Mouse (Mus musculus) limb, embryonic 14.5 days (tissue): ENCODE measurements around the gene Eln. TPM values are rescaled to one million over a fixed set of nuclear protein-coding genes. Genes with fewer than 3 reads are reported as not detected.

ENCODE experiments used
- ATAC-seq: fragments of 200-750 bp; cut with Nextera tagmentation; 2 replicates; pipeline ENCODE4 v1.8.0; 2017; ENCODE audit warnings: low read depth, moderate number of reproducible peaks, moderate TSS enrichment; ENCODE audit not compliant: low FRiP score
- DNase-seq: peaks from one replicate; pipeline ENCODE4 v3.0.0-alpha.2; 2015; ENCODE audit warnings: low spot score
- H3K27ac ChIP-seq: fragments of 300-500 bp; sonication (generic); replicated peaks from 2 replicates; pipeline ENCODE4 v1.5.1; 2014; ENCODE audit warnings: low read depth, mild to moderate bottlenecking, low read length, moderate library complexity, mixed read lengths
- H3K27me3 ChIP-seq: fragments of 300-500 bp; sonication (generic); 2 replicates; pipeline ENCODE4 v1.6.1; 2014; ENCODE audit warnings: low read length, mixed read lengths; ENCODE audit not compliant: control insufficient read depth, insufficient read depth
- H3K36me3 ChIP-seq: fragments of 300-500 bp; sonication (generic); 2 replicates; pipeline ENCODE4 v1.6.1; 2014; ENCODE audit warnings: mild to moderate bottlenecking, low read length, moderate library complexity, mixed read lengths; ENCODE audit not compliant: control insufficient read depth, insufficient read depth
- H3K4me1 ChIP-seq: fragments of 300-500 bp; sonication (generic); 2 replicates; pipeline ENCODE4 v1.6.1; 2014; ENCODE audit warnings: antibody characterized with exemption, low read length, mixed read lengths; ENCODE audit not compliant: control insufficient read depth, insufficient read depth
- H3K4me2 ChIP-seq: fragments of 300-500 bp; sonication (generic); replicated peaks from 2 replicates; pipeline ENCODE4 v1.6.1; 2014; ENCODE audit warnings: low read depth, mild to moderate bottlenecking, low read length, moderate library complexity; ENCODE audit not compliant: severe bottlenecking
- H3K4me3 ChIP-seq: fragments of 300-500 bp; sonication (generic); replicated peaks from 2 replicates; pipeline ENCODE4 v1.5.1; 2014; ENCODE audit warnings: low read length
- H3K9ac ChIP-seq: fragments of 300-500 bp; sonication (generic); 2 replicates; pipeline ENCODE4 v1.6.1; 2014; ENCODE audit warnings: mild to moderate bottlenecking, low read depth, low read length, moderate library complexity; ENCODE audit not compliant: severe bottlenecking
- H3K9me3 ChIP-seq: fragments of 300-500 bp; sonication (generic); 2 replicates; pipeline ENCODE4 v1.6.1; 2016; ENCODE audit warnings: low read length; ENCODE audit not compliant: control insufficient read depth
- POLR2A ChIP-seq: fragments of 200-500 bp; IDR thresholded peaks from 2 replicates; pipeline ENCODE4 v1.8.0; 2012; ENCODE audit warnings: inconsistent platforms, mild to moderate bottlenecking, moderate library complexity, borderline replicate concordance; ENCODE audit not compliant: insufficient read depth, insufficient read length; ENCODE audit errors: extremely low read depth
- WGBS: fragments of 180-500 bp; shearing (Covaris S2); extraction: QIAGEN DNeasy Blood & Tissue Kit; methylation state at CpG from one replicate; pipeline ENCODE4 v1.1.7; 2014; 5-methylcytosine and 5-hydroxymethylcytosine counted together
- polyA plus RNA-seq, 2 experiments: library from polyadenylated mRNA; depleted of rRNA in 1 of 2; stranded (reverse) in 1 of 2; unstranded in 1 of 2; fragments of >200 nt; fragmentation: Nextera tagmentation in 1 of 2; extraction: Ambion mirVana in 1 of 2; gene quantifications; 2 replicates each; pipeline versions ENCODE4 v1.2.1 to v1.2.3; 2012 to 2014

The Eln gene
- polyA plus RNA-seq, 2 experiments = 121 to 249 TPM

GRCm38 (mm10) chr5:134672611-134673010, 74.5 kb downstream of the Eln start:
- 89% methylated on average over 6 of the region's 6 CpGs for WGBS
- Histone ChIP-seq H3K36me3 (peaks cover 41% of the 10 kb centered on the region), H3K9ac (no peak overlapping the region), H3K4me2 (no peak overlapping the region), H3K4me1 (peaks cover 14% of the 10 kb centered on the region), H3K4me3 (no peak overlapping the region), H3K9me3 (no peaks in the 10 kb centered on the region), H3K27me3 (no peaks in the 10 kb centered on the region), H3K27ac (no peak overlapping the region)
- TF ChIP-seq POLR2A = no peak
- ATAC-seq (no peak), DNase-seq (no peak)

GRCm38 (mm10) chr5:134672198-134672516, 75.0 kb downstream of the Eln start:
- H3K4me1 ChIP-seq = peaks cover 14% of the 10 kb centered on the region
- H3K4me3 ChIP-seq = no peak overlapping the region
- TF ChIP-seq POLR2A = no peak
- H3K27ac ChIP-seq = no peak overlapping the region
- DNase-seq = no peak
- H3K36me3 ChIP-seq = peaks cover 46% of the 10 kb centered on the region
- 82% methylated on average over 1 of the region's 1 CpGs for WGBS
- ATAC-seq = no peak
- no peak overlapping the region for H3K4me2 ChIP-seq
- H3K27me3 ChIP-seq = no peaks in the 10 kb centered on the region
- H3K9me3 ChIP-seq = no peaks in the 10 kb centered on the region
- no peak overlapping the region for H3K9ac ChIP-seq

DNA sequence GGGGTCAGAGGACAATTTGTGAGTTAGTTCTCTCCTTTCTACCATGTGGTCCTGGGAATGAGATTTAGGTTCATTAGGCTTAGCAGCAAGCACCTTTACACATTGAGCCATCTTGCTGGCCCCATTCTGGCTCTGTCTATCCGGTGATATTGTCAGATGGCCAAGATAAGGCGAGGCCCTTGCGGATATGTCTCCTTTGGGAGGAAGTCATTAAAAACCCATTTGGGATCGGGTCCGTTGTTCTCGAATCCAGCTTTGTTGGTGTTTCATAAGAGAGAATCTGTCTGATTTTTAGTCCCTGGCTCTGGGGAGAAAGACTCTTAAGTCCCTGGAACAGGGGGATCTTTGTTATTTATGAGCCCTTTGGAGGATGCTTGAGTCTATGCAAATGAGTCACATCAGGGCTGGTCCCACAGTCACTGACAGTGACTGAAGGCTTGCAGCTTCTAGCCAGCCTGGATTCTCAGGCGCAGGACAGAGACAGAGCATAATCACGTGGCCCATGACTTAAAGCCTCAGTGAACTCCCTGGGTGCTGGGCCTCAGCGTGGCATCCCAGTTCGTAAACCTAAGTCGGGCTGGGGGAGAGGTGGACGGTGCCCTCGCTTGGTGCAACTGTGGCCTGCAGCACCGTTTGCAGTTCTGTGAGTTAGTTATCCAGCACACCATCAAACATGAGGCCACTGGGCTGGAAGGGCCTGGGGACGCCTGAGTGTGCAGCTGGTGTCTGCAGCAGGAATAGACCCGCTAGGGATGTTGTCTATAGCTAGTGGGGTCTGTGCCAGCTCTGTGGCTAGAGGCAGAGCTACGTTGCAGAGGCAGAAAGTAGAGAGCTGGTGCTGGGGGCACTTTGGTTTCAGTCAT, 75.6 kb downstream of the Eln start:
- 77% methylated on average over 17 of the region's 17 CpGs for WGBS
- H3K4me1 ChIP-seq = peaks cover 12% of the 10 kb centered on the region
- no peaks in the 10 kb centered on the region for H3K27me3 ChIP-seq
- peaks cover 50% of the 10 kb centered on the region for H3K36me3 ChIP-seq
- H3K4me2 ChIP-seq = no peak overlapping the region
- H3K27ac ChIP-seq = no peak overlapping the region
- no peaks in the 10 kb centered on the region for H3K9me3 ChIP-seq
- DNase-seq = no peak
- no peak for TF ChIP-seq POLR2A
- no peak overlapping the region for H3K9ac ChIP-seq
- H3K4me3 ChIP-seq = no peak overlapping the region
- ATAC-seq = no peak

DNA sequence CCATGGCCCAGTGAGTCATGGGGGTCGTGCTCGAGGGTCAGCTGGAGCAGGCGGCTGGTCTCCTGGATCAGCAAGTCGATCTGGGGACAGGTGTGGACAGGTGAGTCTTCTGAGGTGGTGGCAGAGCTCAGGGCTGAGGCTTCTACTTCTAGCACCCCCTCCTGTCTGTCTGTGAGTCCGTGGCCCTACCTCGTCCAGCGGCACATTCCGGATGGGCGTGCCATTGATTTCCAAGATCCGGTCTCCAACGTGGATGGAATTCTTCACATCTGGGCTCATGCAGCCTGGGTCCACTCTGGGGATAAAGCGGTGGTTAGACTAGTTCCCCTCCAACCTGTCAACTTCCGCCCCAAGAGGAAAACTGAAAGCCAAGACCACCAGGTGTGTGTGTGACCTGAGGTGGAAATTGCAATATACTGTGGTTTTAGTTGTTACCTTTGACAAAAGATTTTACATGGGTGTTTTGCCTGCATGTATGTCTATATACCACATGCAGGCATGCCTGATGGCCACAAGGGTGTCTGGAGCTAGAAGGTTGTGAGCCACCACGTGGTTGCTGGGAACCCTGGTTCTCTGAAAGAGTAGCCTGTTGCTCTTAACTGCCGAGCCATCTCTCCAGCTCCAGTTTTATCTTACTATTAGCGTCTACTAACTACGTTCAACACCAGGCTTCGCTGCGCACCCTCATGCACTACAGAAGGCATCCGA, 78.0 kb downstream of the Eln start:
- no peak overlapping the region for H3K9ac ChIP-seq
- peaks cover 72% of the 10 kb centered on the region for H3K36me3 ChIP-seq
- WGBS = 81% methylated on average over 20 of the region's 20 CpGs
- H3K27ac ChIP-seq = no peak overlapping the region
- TF ChIP-seq POLR2A = no peak
- no peak overlapping the region for H3K4me2 ChIP-seq
- H3K4me3 ChIP-seq = no peak overlapping the region
- no peaks in the 10 kb centered on the region for H3K4me1 ChIP-seq
- H3K27me3 ChIP-seq = no peaks in the 10 kb centered on the region
- no peaks in the 10 kb centered on the region for H3K9me3 ChIP-seq
- ATAC-seq (no peak), DNase-seq (no peak)

DNA sequence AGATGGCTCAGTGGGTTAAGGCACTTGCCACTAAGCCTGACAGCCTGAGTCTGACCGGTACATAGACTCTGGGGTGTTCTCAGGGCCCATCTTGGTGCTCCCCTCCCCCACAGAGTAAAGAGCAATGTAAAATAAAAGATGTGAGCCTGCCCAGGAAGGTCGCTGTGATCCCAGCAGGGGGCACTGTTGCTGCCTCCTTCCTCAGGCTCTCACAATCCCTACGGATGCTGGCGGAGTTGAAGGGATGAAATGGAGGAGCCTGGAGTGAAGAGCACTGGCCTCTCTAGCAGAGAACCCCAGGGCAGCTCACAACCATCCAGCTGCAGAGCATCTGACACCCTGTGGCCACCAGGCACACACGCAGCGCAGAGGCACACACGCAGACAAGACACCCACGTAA, 78.6 kb downstream of the Eln start:
- no peaks in the 10 kb centered on the region for H3K9me3 ChIP-seq
- H3K27ac ChIP-seq = no peak overlapping the region
- peaks cover 76% of the 10 kb centered on the region for H3K36me3 ChIP-seq
- ATAC-seq = 0 out of 2 replicates have a peak, but pooled peaks have one; percentile 36
- H3K9ac ChIP-seq = no peak overlapping the region
- WGBS = 34% methylated on average over 8 of the region's 8 CpGs
- DNase-seq = no peak
- TF ChIP-seq POLR2A = no peak
- H3K4me3 ChIP-seq = no peak overlapping the region
- H3K27me3 ChIP-seq = no peaks in the 10 kb centered on the region
- H3K4me2 ChIP-seq = no peak overlapping the region
- no peaks in the 10 kb centered on the region for H3K4me1 ChIP-seq
